Mouse (Mus musculus): Measurements from ENCODE around the gene Engase.

- TF ChIP-seq MAX (IDR thresholded peaks at IDR 0.05; ENCODE audit: low read depth) (no peak), POLR2A (IDR thresholded peaks at IDR 0.05; ENCODE audit: insufficient read length, low read depth) (no peak), CEBPB (IDR thresholded peaks at IDR 0.05; ENCODE audit: insufficient read depth, poor library complexity, severe bottlenecking) (no peak), USF1 (IDR thresholded peaks at IDR 0.05; ENCODE audit: low read depth) (no peak), E2F4 (IDR thresholded peaks at IDR 0.05; ENCODE audit: insufficient read depth) (no peak), REST (IDR thresholded peaks at IDR 0.05; ENCODE audit: insufficient read depth, insufficient read length) (no peak)
Measured at GRCm38 (mm10) chr11:118460280-118460679, 16.3 kb upstream of the Engase start.

Data from myocyte (in vitro differentiated cells).